Mouse (Mus musculus) liver, embryonic 11.5 days (tissue): ENCODE measurements around the gene Sipa1l1. TPM values are rescaled to one million over a fixed set of nuclear protein-coding genes. Genes with fewer than 3 reads are reported as not detected.
"Not testable (repeated sequence)": the region's sequence is repeated elsewhere in the genome, so short reads cannot be mapped to it uniquely, and the experiment has no call there.

Experiments used
- ATAC-seq: fragments of 200-750 bp; cut with Nextera tagmentation; replicated peaks from 2 replicates; pipeline ENCODE4 v1.8.0; 2017; ENCODE audit warnings: moderate number of reproducible peaks, mild to moderate bottlenecking, moderate TSS enrichment, moderate library complexity; ENCODE audit not compliant: low FRiP score
- DNase-seq: peaks from one replicate; pipeline ENCODE4 v3.0.0-alpha.2; 2017; ENCODE audit warnings: low spot score
- H3K27ac ChIP-seq: fragments of 300-500 bp; sonication (generic); 2 replicates; pipeline ENCODE4 v1.5.1; 2014; ENCODE audit warnings: mild to moderate bottlenecking, low read depth, low read length, control low read depth
- H3K27me3 ChIP-seq: fragments of 300-500 bp; sonication (generic); replicated peaks from 2 replicates; pipeline ENCODE4 v1.6.1; 2014; ENCODE audit warnings: low read length, mixed read lengths; ENCODE audit not compliant: control insufficient read depth, insufficient read depth
- H3K36me3 ChIP-seq: fragments of 300-500 bp; sonication (generic); 2 replicates; pipeline ENCODE4 v1.6.1; 2014; ENCODE audit warnings: mild to moderate bottlenecking, low read length, moderate library complexity, mixed read lengths; ENCODE audit not compliant: control insufficient read depth, insufficient read depth
- H3K4me1 ChIP-seq: fragments of 300-500 bp; sonication (generic); replicated peaks from 2 replicates; pipeline ENCODE4 v1.6.1; 2014; ENCODE audit warnings: low read length, mixed read lengths; ENCODE audit not compliant: control insufficient read depth, insufficient read depth
- H3K4me2 ChIP-seq: fragments of 300-500 bp; sonication (generic); 2 replicates; pipeline ENCODE4 v1.6.1; 2014; ENCODE audit warnings: mild to moderate bottlenecking, control low read depth, moderate library complexity
- H3K4me3 ChIP-seq: fragments of 300-500 bp; sonication (generic); 2 replicates; pipeline ENCODE4 v1.5.1; 2014; ENCODE audit warnings: low read depth, low read length, control low read depth
- H3K9ac ChIP-seq: fragments of 300-500 bp; sonication (generic); 2 replicates; pipeline ENCODE4 v1.6.1; 2014; ENCODE audit warnings: low read depth, low read length, control low read depth
- H3K9me3 ChIP-seq: fragments of 300-500 bp; sonication (generic); 2 replicates; pipeline ENCODE4 v1.6.1; 2016; ENCODE audit warnings: low read length, inconsistent platforms, mixed read lengths; ENCODE audit not compliant: control insufficient read depth
- WGBS: fragments of 180-500 bp; shearing (Covaris S2); extraction: QIAGEN DNeasy Blood & Tissue Kit; methylation state at CpG from one replicate; pipeline ENCODE4 v1.1.7; 2014; 5-methylcytosine and 5-hydroxymethylcytosine counted together
- polyA plus RNA-seq: library from polyadenylated mRNA; unstranded; fragments of >200 nt; fragmentation: Nextera tagmentation; extraction: Ambion mirVana; gene quantifications from 2 replicates; pipeline ENCODE4 v1.2.1, GENCODE M21; 2014

Sipa1l1 gene
- polyA plus RNA-seq, 1 experiment from 2014 or later, result 21.1 TPM

- Histone ChIP-seq H3K9me3 (no peaks in the 10 kb centered on the region), H3K4me2 (peak overlapping the region; percentile 94), H3K27me3 (no peaks in the 10 kb centered on the region), H3K36me3 (no peaks in the 10 kb centered on the region), H3K27ac (no peak overlapping the region), H3K4me1 (peaks cover 34% of the 10 kb centered on the region), H3K9ac (peak overlapping the region; percentile 88), H3K4me3 (peak overlapping the region; percentile 95)
- WGBS, result 4% methylated on average over 29 of the region's 29 CpGs
- DNase-seq, result no peak
- no peak for ATAC-seq
Measured at GRCm38 (mm10) chr12:82170461-82171279, 1.6 kb downstream of the Sipa1l1 start.

- no peak for DNase-seq
- WGBS, result 26% methylated on average over 10 of the region's 10 CpGs
- Histone ChIP-seq H3K4me2 (peak overlapping the region; percentile 94), H3K36me3 (no peaks in the 10 kb centered on the region), H3K27me3 (no peaks in the 10 kb centered on the region), H3K9ac (no peak overlapping the region), H3K27ac (no peak overlapping the region), H3K4me3 (peak overlapping the region; percentile 95), H3K4me1 (peaks cover 36% of the 10 kb centered on the region), H3K9me3 (no peaks in the 10 kb centered on the region)
- ATAC-seq, result no peak
Measured at GRCm38 (mm10) chr12:82171591-82171990, 2.5 kb downstream of the Sipa1l1 start.

- peaks cover 34% of the 10 kb centered on the region for H3K4me1 ChIP-seq
- H3K36me3 ChIP-seq, result no peaks in the 10 kb centered on the region
Measured at GRCm38 (mm10) chr12:82173623-82174022, 4.5 kb downstream of the Sipa1l1 start.

GRCm38 (mm10) chr12:82175709-82176108 lies 6.6 kb downstream of the Sipa1l1 start:
- Histone ChIP-seq H3K4me1 (peaks cover 32% of the 10 kb centered on the region), H3K4me2 (no peak overlapping the region), H3K9ac (no peak overlapping the region), H3K9me3 (no peaks in the 10 kb centered on the region), H3K27ac (no peak overlapping the region), H3K27me3 (no peaks in the 10 kb centered on the region), H3K4me3 (no peak overlapping the region), H3K36me3 (no peaks in the 10 kb centered on the region)
- DNase-seq (no peak), ATAC-seq (peak; percentile 56)
- 27% methylated on average over 3 of the region's 3 CpGs for WGBS

More at GRCm38 (mm10) chr12:82173623-82174022, 4.5 kb downstream of the Sipa1l1 start:
- Histone ChIP-seq H3K27me3 (no peaks in the 10 kb centered on the region), H3K4me2 (no peak overlapping the region), H3K9me3 (no peaks in the 10 kb centered on the region), H3K27ac (no peak overlapping the region), H3K4me3 (no peak overlapping the region), H3K9ac (no peak overlapping the region)
- no peak for ATAC-seq
- DNase-seq, result no peak
- 60% methylated on average over 1 of the region's 1 CpGs for WGBS

- H3K27ac ChIP-seq, result no peak overlapping the region
- H3K9me3 ChIP-seq, result no peaks in the 10 kb centered on the region
- H3K4me2 ChIP-seq, result no peak overlapping the region
- DNase-seq, result no peak
- H3K27me3 ChIP-seq, result no peaks in the 10 kb centered on the region
- H3K9ac ChIP-seq, result no peak overlapping the region
- ATAC-seq, result no peak
- WGBS, result 87% methylated on average over 4 of the region's 4 CpGs
- peaks cover 17% of the 10 kb centered on the region for H3K4me1 ChIP-seq
- H3K4me3 ChIP-seq, result no peak overlapping the region
- peaks cover 8% of the 10 kb centered on the region for H3K36me3 ChIP-seq
Measured at GRCm38 (mm10) chr12:82178636-82179035, 9.5 kb downstream of the Sipa1l1 start.

GRCm38 (mm10) chr12:82179626-82180025 lies 10.5 kb downstream of the Sipa1l1 start:
- H3K27me3 ChIP-seq, result no peaks in the 10 kb centered on the region
- peaks cover 8% of the 10 kb centered on the region for H3K36me3 ChIP-seq
- H3K27ac ChIP-seq, result no peak overlapping the region
- no peak overlapping the region for H3K4me3 ChIP-seq
- no peak overlapping the region for H3K9ac ChIP-seq
- 77% methylated on average over 4 of the region's 4 CpGs for WGBS
- no peaks in the 10 kb centered on the region for H3K9me3 ChIP-seq
- H3K4me1 ChIP-seq, result peaks cover 8% of the 10 kb centered on the region
- DNase-seq (no peak), ATAC-seq (no peak)
- H3K4me2 ChIP-seq, result no peak overlapping the region

- not testable (repeated sequence) for H3K4me3 ChIP-seq, H3K9ac ChIP-seq, H3K27me3 ChIP-seq, DNase-seq, H3K36me3 ChIP-seq, H3K9me3 ChIP-seq, ATAC-seq, H3K4me2 ChIP-seq, H3K27ac ChIP-seq
- peaks cover 36% of the 10 kb centered on the region for H3K4me1 ChIP-seq
Measured at GRCm38 (mm10) chr12:82186156-82186555, 17.0 kb downstream of the Sipa1l1 start.

GRCm38 (mm10) chr12:82186740-82187139 lies 17.6 kb downstream of the Sipa1l1 start:
- no peak for ATAC-seq
- Histone ChIP-seq H3K36me3 (peaks cover 2% of the 10 kb centered on the region), H3K4me3 (no peak overlapping the region), H3K4me1 (peaks cover 39% of the 10 kb centered on the region), H3K9ac (no peak overlapping the region), H3K4me2 (no peak overlapping the region), H3K27ac (no peak overlapping the region), H3K9me3 (no peaks in the 10 kb centered on the region), H3K27me3 (no peaks in the 10 kb centered on the region)
- DNase-seq, result no peak
- WGBS, result 65% methylated on average over 3 of the region's 3 CpGs
